Mouse (Mus musculus): Measurements from ENCODE around the gene Gm20441.
A peak's percentile ranks its signal among the peaks of the same experiment; 100 is the strongest.

Gene Gm20441

GRCm38 (mm10) chr10:75780769-75781578 is at the start of gene Gm20441, which contains the start of gene Gstt3:
TSS of gene Gm20441 (minus strand) at chr10:75780954.
TSS of gene Gstt3 (minus strand) at chr10:75781414.
- peak; percentile 78 for DNase-seq (ENCODE audit: inconsistent ontology term)

GRCm38 (mm10) chr10:75830275-75830670 is 49.5 kb upstream of the Gm20441 start:
- no peak for DNase-seq (ENCODE audit: inconsistent ontology term)

GRCm38 (mm10) chr10:75829529-75830274 is 48.9 kb upstream of the Gm20441 start:
- no peak for DNase-seq (ENCODE audit: inconsistent ontology term)

GRCm38 (mm10) chr10:75828500-75828931 is 47.8 kb upstream of the Gm20441 start:
- DNase-seq (ENCODE audit: inconsistent ontology term) = peak; percentile 96

GRCm38 (mm10) chr10:75827668-75828360 is 47.1 kb upstream of the Gm20441 start:
- peak; percentile 84 for DNase-seq (ENCODE audit: inconsistent ontology term)

- no peak for DNase-seq (ENCODE audit: inconsistent ontology term)
These were observed 43.8 kb upstream of the Gm20441 start for GRCm38 (mm10) chr10:75824530-75824929.

- DNase-seq (ENCODE audit: inconsistent ontology term) = no peak
These were observed 43.0 kb upstream of the Gm20441 start for GRCm38 (mm10) chr10:75823782-75824181.

- DNase-seq (ENCODE audit: inconsistent ontology term) = no peak
These were observed 41.7 kb upstream of the Gm20441 start, which contains the start of gene Gstt4 for GRCm38 (mm10) chr10:75822443-75822842. TSS of gene Gstt4 (minus strand) at chr10:75822543.

- DNase-seq (ENCODE audit: inconsistent ontology term) = no peak
These were observed 39.1 kb upstream of the Gm20441 start for GRCm38 (mm10) chr10:75819882-75820281.

GRCm38 (mm10) chr10:75818641-75819040 is 37.9 kb upstream of the Gm20441 start:
- DNase-seq (ENCODE audit: inconsistent ontology term) = no peak

- no peak for DNase-seq (ENCODE audit: inconsistent ontology term)
These were observed 23.5 kb upstream of the Gm20441 start for GRCm38 (mm10) chr10:75804217-75804616.

- DNase-seq (ENCODE audit: inconsistent ontology term) = peak; percentile 78
These were observed 17.5 kb upstream of the Gm20441 start, which contains the start of gene Gstt1 for GRCm38 (mm10) chr10:75798176-75798696. TSS of gene Gstt1 (minus strand) at chr10:75798584.

- peak; percentile 70 for DNase-seq (ENCODE audit: inconsistent ontology term)
These were observed 16.9 kb upstream of the Gm20441 start for GRCm38 (mm10) chr10:75797619-75798175.

- DNase-seq (ENCODE audit: inconsistent ontology term) = no peak
These were observed 16.2 kb upstream of the Gm20441 start for GRCm38 (mm10) chr10:75796731-75797516.

GRCm38 (mm10) chr10:75794880-75795279 is 14.1 kb upstream of the Gm20441 start:
- DNase-seq (ENCODE audit: inconsistent ontology term) = peak; percentile 83

GRCm38 (mm10) chr10:75790773-75791172 is 10.0 kb upstream of the Gm20441 start:
- no peak for DNase-seq (ENCODE audit: inconsistent ontology term)

GRCm38 (mm10) chr10:75789841-75790240 is 9.1 kb upstream of the Gm20441 start:
- DNase-seq (ENCODE audit: inconsistent ontology term) = no peak

- no peak for DNase-seq (ENCODE audit: inconsistent ontology term)
These were observed 8.5 kb upstream of the Gm20441 start for GRCm38 (mm10) chr10:75789081-75789735.

- no peak for DNase-seq (ENCODE audit: inconsistent ontology term)
These were observed 7.5 kb upstream of the Gm20441 start for GRCm38 (mm10) chr10:75788277-75788676.

GRCm38 (mm10) chr10:75785442-75785841 is 4.7 kb upstream of the Gm20441 start:
- DNase-seq (ENCODE audit: inconsistent ontology term) = no peak

All from Muller cell, postnatal 12 days (primary cell).